Mouse (Mus musculus) kidney, postnatal 25 days (tissue): ENCODE measurements around the gene Ace.

ENCODE experiments used
- DNase-seq, 2 experiments: peaks; one replicate each; pipeline ENCODE4 v3.0.0; 2021; ENCODE audit warnings: mixed read lengths in 2 of 2

Ace gene

DNA sequence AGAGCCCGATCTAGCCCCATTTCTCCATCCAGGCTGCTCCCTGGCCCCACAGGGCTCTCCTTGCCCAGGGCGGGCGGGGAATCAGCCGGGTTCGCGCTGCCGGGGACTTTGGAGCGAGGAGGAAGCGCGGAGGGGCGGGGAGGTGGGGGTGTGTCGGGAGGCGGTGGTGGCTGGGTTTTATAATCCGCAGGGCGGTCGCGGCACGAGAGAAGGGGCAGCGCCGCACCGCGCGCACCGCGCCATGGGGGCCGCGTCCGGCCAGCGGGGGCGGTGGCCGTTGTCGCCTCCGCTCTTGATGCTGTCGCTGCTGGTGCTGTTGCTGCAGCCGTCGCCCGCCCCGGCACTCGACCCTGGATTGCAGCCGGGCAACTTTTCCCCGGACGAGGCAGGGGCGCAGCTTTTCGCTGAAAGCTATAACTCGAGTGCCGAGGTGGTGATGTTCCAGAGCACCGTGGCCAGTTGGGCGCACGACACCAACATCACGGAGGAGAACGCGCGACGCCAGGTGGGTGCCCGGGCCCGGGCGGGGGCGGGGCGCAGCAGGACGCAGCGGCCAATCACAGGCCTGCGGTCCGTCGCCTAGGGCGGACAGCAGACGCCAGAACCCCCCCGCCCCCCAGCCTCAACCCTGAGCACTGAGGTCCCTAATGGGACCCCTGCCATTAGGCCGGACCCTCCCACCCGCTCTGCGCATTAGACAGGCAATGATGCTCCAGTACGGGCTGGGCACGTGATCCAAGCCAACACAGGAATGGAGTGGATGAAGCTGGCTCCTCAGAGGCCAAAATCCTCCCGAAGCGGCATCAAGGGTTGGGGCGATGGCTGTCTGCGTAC, at the start of gene Ace:
Gene Ace (plus strand): TSS at position 205 of the 834 bp plus-strand sequence.
- peak; percentile 71 to 87 for DNase-seq

DNA sequence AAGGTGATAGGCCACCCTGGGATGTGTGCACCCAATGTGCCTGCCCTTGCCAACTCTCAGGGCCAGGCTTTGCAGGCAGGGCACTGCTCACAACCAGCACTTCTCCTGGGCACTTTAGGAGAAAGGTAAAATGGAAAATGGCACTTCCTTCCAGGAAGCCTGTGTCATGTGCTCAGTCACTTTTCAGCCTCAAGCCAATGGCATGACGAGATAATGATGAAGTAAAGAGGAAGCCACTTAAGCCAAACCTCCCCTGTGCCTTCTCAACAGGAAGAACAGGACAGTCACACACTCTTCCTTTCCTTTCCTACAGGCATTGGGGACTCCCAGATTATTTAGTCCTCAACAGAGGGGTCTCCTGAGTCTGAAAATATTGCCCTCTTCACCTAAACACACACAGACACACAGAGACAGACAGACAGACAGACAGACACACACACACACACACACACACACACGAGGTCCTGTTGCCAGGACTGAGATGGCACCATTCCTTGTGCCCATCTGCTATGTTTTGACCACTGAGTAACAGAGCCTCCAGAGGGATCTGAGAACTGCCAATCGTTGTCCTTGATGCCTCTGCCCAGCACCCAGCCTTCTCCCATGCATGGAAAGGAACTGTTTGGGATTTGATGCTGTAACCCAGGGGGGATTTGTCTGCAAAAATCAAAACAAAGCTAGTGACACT, 47.5 kb upstream of the Ace start:
- DNase-seq: no peak

- DNase-seq: no peak
Observed at GRCm38 (mm10) chr11:105920836-105921235, 46.9 kb upstream of the Ace start.

- DNase-seq: no peak
Observed at GRCm38 (mm10) chr11:105921275-105921674, 46.5 kb upstream of the Ace start.

- no peak for DNase-seq
Observed at GRCm38 (mm10) chr11:105922769-105923663, 44.7 kb upstream of the Ace start.

GRCm38 (mm10) chr11:105927065-105928030, 40.4 kb upstream of the Ace start:
- peak; percentile 68 to 83 for DNase-seq

DNA sequence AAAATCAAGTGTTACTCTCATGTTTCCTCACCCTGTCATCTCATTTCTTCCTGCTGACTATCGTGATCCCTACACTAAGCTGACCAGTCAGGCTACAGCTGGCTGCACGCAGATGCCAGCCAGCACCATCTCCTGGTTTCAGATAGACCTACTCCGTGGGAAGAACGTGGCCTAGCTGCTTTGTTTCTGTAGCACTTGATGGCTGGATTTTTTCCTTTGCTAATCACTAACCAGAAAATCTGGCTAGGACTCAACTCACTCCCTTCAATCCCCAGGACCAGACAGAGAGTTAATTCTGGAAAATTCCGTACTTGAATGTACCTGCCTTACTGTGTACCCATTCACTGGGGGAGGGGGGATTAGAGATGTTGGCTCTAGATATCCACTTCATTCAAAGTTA, 39.6 kb upstream of the Ace start:
- DNase-seq: no peak

DNA sequence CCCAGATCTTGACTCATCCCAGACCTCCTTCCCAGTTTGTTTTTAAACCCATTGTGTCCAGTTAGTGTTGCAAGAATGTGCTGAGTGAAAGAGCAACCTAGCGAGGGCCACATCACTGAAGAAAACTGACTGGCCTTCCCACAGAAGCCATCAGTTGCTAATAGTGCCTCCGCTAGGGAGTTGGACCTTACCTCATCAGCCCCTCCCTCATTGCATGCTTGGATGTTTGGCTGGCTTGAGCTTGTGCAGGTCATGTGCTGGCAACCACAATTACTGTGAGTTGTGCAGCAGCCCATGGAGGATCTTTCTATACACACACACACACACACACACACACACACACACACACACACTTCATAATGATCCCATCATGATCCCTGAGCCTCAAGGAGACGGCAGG, 36.4 kb upstream of the Ace start:
- DNase-seq: no peak

- DNase-seq: no peak
Observed at GRCm38 (mm10) chr11:105933746-105934145, 34.0 kb upstream of the Ace start.

DNA sequence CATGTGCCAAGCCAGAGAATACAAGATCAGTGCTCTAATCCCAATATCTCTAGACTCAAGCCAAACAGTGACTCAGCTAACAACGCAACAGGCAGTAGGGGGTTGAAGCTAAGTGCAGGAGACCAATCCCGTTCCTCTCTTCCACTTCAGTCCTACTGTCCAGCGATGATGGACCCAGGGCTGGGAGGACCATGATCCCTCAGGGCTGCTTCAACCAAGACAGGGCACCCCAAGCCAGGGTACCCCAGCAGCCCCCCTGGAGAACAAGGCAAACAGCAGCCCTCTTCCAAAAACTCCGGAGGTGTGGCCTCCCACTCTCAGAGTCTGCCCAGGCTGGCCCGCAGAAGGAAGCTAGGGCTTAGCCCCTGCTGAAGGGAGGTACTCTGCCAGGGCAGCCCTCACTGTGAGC, 33.4 kb upstream of the Ace start:
- DNase-seq: no peak

DNA sequence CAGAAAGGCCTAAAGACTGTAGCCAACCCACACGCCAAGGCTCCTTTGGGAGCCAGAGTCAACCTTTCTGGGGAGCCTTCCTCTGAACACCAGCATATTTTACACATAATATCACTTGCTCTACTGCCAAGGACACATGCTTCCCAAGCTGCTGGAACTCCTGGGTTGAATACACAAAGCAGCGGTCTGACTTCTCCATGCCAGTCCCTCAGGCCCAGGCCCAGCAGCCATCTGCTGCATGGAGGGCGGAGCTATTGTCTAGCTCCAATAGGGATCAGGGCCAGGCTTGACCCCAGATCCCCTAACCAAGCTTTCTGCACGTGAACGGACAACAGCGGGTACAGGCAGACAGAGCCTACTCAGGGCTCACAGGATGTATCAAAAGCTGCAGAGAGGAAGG, 32.9 kb upstream of the Ace start:
- DNase-seq: no peak

DNA sequence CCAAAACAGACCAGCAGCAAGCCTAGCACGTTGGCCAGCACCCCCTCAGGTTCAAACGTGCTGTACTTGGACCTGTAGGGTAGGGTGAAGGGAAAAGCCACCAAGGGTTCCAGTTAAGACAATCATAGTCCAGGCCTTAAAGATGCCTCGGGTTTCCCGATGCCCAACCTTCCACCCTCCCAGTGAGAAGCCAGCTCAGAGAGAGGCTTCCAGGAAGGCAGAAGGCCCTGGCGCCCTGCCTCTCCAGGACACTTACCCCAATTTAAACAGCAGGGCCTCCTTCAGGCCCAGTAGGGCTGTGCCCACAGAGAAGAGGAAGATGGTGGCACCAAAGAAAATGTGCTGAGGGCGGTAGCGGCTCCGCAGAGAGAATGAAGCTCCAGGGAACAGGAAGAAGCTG, 32.2 kb upstream of the Ace start:
- DNase-seq: no peak

- peak in 1 of 2 experiments; percentile 56 for DNase-seq
Observed at GRCm38 (mm10) chr11:105936200-105936599, 31.5 kb upstream of the Ace start.

GRCm38 (mm10) chr11:105936974-105937373, 30.8 kb upstream of the Ace start:
- no peak for DNase-seq

- DNase-seq: no peak
Observed at GRCm38 (mm10) chr11:105938771-105939170, 29.0 kb upstream of the Ace start.

DNA sequence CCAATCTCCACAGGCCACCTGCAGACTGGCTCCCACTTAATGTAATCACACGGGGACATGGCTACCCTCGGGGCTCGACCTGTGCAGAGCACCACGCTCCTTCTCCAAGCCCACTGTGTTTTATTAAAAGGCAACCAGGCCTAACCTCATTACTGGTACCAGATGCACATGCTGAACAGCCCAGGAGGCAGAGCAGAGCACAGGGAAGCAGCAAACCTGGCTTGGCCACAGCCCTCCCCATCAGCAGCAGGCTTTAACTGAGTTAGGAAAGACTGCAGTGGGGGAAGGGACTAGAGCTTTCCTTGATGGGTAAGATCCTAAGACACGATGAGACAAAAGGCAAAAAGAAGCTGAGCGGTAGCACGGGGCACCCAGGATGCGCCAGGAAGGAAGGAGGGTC, 25.8 kb upstream of the Ace start:
- no peak for DNase-seq

- DNase-seq: peak; percentile 54 to 68
Observed at GRCm38 (mm10) chr11:105943133-105944102, 24.3 kb upstream of the Ace start.

DNA sequence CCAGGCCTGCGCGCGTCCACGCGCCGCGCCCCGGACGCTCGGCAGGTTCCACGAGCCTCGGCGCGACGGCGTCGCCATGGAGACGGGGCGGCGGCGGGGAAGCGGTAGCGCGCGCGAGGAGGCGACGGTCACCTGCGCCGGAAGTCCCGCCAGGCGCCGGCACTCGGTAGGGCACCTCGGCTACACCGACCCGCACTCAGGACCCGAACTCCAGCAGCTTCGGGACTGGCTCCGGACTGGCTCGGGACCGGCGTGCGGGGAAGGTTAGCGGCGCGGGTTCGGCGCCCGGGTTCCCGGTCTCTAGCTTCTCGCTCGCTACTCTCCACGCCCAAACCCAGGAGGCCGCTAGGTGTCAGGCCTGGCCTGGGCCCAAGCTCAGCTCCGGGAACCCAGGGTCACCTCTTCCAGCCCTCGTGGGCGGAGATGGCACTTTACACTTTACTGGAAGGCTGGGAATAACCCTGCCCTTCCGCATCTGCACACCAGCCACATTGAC, 23.6 kb upstream of the Ace start:
- peak; percentile 84 to 92 for DNase-seq

DNA sequence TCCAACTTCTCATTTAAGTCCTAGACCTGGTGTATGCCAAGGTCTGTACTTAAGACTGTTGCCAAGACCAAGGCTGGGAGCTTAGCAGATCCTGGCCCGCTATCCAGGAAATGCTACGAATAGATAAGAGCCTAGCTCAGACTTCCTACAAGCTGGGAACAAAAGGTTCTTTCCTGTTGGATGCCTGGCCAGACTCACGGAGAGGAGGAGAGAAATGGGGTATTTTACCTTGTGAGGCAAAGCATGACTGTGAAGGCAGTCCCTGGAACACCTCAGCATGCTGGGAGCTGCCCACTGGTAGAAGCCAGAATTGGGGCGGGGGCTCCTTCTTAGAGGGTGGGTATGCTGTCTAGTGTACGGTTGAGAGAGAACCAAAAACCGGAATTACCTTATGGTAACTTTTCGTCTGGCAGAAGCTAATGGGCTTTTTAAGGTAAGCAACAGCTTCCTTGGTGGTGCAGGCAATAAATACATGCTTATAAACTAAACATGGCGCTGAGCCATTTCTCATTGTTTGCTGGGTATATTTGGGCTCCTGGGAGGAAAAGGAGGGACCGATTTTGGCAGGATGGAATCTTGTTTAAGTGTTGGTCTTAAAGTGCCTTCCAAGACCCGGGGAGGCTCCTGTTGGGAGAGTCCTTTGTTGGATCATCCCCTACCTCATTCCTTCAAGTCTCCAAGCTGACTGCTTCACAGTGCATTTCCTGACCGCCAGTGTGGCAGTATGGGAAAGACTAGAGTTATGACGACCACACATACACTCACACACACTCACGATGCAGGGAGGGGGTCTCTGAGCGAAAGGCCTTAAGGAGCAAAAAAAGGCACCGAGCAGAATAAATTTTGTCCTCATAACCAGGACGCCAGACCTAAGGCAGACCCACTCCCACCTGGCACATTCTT, 22.7 kb upstream of the Ace start:
- peak; percentile 39 to 66 for DNase-seq
